In the genomic region with DNA sequence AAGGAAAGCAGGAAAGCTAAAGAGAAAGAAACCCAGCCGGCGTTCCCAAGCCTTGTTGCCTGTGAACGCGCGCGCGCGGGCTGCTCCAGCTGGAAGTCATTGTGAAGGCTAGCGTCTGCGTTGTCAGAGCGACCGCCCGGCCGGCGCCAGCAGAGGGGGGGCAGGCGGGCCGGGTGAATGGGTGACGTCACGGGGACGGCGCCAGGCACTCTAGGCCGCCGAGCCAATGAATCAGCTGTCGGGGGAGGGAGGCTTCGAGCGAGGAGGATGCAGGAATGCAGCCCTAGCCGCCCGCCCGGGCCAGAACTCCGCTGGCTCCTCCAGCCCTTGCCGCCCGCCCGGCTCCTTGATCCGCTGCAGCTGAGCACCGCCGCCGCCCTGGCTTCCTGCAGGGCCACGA, we compare ENCODE assay signal across 8 mouse cellular contexts. TPM values are rescaled to one million over a fixed set of nuclear protein-coding genes. Genes with fewer than 3 reads are reported as not detected.
DNase-seq lines count a peak whose midpoint lies in the region; ATAC-seq and TF ChIP-seq lines count a peak whose summit lies in the region.

No protein-coding gene starts in this region.

- H3K9ac ChIP-seq in liver, postnatal 0 days (replicated peaks): no peak overlapping the region

- 0 out of 2 replicates have a peak, but pooled peaks cover 8% of the 10 kb centered on the region for H3K27me3 ChIP-seq in liver, postnatal 0 days (ENCODE audit: insufficient read depth, low read length)

- TF ChIP-seq CTCF in layer of hippocampus, adult 2 months (conservative IDR thresholded peaks at IDR 0.05): no peak
- no peak for TF ChIP-seq CTCF in liver, postnatal 0 days (IDR thresholded peaks at IDR 0.05; ENCODE audit: low read depth)
- no peak for TF ChIP-seq CTCF in olfactory bulb, adult 2 months (IDR thresholded peaks at IDR 0.05; ENCODE audit: insufficient read depth, low read depth, low read length)

- peak; percentile 98 for DNase-seq in NIH3T3 (ENCODE audit: low read depth)
- DNase-seq in cerebellum, adult 9-11 months: peak; percentile 88
- peak; percentile 92 to 93 for DNase-seq in frontal cortex, postnatal 10 days (ENCODE audit: low spot score in 2 of 2)
- DNase-seq in layer of hippocampus, adult 2 months (ENCODE audit: low spot score in 2 of 2): peak; percentile 93 to 94
- DNase-seq in liver, postnatal 0 days: peak; percentile 86
- peak; percentile 5 to 19 for DNase-seq in thymus, postnatal 10 days (ENCODE audit: low spot score in 2 of 2)

- no peaks in the 10 kb centered on the region for H3K36me3 ChIP-seq in liver, postnatal 0 days (replicated peaks; ENCODE audit: insufficient read depth, low read length)

- H3K4me2 ChIP-seq in liver, postnatal 0 days (ENCODE audit: low read depth, low read length): peak overlapping the region; percentile 59

- under 1% methylated on average over 32 of the region's 38 CpGs for WGBS in liver, postnatal 0 days (ENCODE audit: insufficient replicate concordance)
- WGBS in olfactory bulb, adult 2 months: under 1% methylated on average over 38 of the region's 38 CpGs

- no peaks in the 10 kb centered on the region for H3K9me3 ChIP-seq in liver, postnatal 0 days (ENCODE audit: low read length)

- TF ChIP-seq POLR2A in olfactory bulb, adult 2 months (IDR thresholded peaks at IDR 0.05; ENCODE audit: insufficient read depth, low read depth, low read length): peak; percentile 38; the same call in 1 of the 2 replicates

- TF ChIP-seq EP300 in liver, postnatal 0 days (IDR thresholded peaks at IDR 0.05; ENCODE audit: low read depth): no peak; the same call in 1 of the 2 replicates

- peak overlapping the region; percentile 57 for H3K4me3 ChIP-seq in layer of hippocampus, adult 2 months
- H3K4me3 ChIP-seq in liver, postnatal 0 days (ENCODE audit: low read depth, low read length): peak overlapping the region; percentile 31
- H3K4me3 ChIP-seq in olfactory bulb, adult 2 months (ENCODE audit: insufficient read depth, low read depth, low read length): peak overlapping the region; percentile 51

- peak; percentile 78 to 92 for ATAC-seq in hematopoietic stem cell, adult 5-6 weeks (replicated peaks in 1 of 2; ENCODE audit: insufficient read depth in 1 of 2, low FRiP score in 2 of 2, low TSS enrichment in 1 of 2, low read depth in 1 of 2, poor library complexity in 2 of 2, severe bottlenecking in 2 of 2)
- ATAC-seq in liver, postnatal 0 days: peak; percentile 99

- H3K27ac ChIP-seq in layer of hippocampus, adult 2 months: peak overlapping the region; percentile 86
- H3K27ac ChIP-seq in liver, postnatal 0 days (ENCODE audit: low read depth): no peak overlapping the region
- H3K27ac ChIP-seq in olfactory bulb, adult 2 months (ENCODE audit: insufficient read depth, low read depth, low read length): peak overlapping the region; percentile 59; the same call in 1 of the 2 replicates

- peaks cover 3% of the 10 kb centered on the region; the same call in 1 of the 2 replicates for H3K4me1 ChIP-seq in liver, postnatal 0 days (ENCODE audit: insufficient read depth)
- peaks cover 7% of the 10 kb centered on the region; the same call in 1 of the 2 replicates for H3K4me1 ChIP-seq in olfactory bulb, adult 2 months (ENCODE audit: control insufficient read depth, insufficient read depth, low read length)

RNA-seq across cellular contexts. Expression of a gene that starts 33.3 kb away (rescaled TPM):
- not detected in 2 replicates for total RNA-seq in hematopoietic stem cell, adult 5-6 weeks (2017)
- 10 to 100 TPM; 48.8 to 53.5 TPM for total RNA-seq in layer of hippocampus, adult 2 months (2021)
- polyA plus RNA-seq in liver, postnatal 0 days (2015; fragmentation: Nextera tagmentation; extraction: Ambion mirVana): 0.47 and 0.71 TPM in 2 replicates
- polyA plus RNA-seq in olfactory bulb, adult 2 months (2012; ENCODE audit: insufficient read depth, insufficient read length, low replicate concordance, missing spikeins): 105 TPM in 1 of 2 replicates, not detected in the other

Comparison
In these comparisons a context has a peak if more than half of its experiments do, and no peak if none do; other contexts are left out.
1. DNase-seq: peak in every context shown above with its lines; median percentile 98 in NIH3T3; 94 in layer of hippocampus, adult 2 months; 92 in frontal cortex, postnatal 10 days; 88 in cerebellum, adult 9-11 months; 86 in liver, postnatal 0 days; 12 in thymus, postnatal 10 days.
2. RNA of a gene that starts 33.3 kb away (total RNA-seq): 48.8 to 53.5 TPM in layer of hippocampus, adult 2 months; not detected in hematopoietic stem cell, adult 5-6 weeks; every median in the first group is over 10 times any median in the second.
3. Peak in every context shown above with its lines, with median percentiles within 50 percentile points of each other: H3K4me3 ChIP-seq.